In genomic region chr11:106233978-106234377, GRCm38 (mm10) we compare ENCODE assay signal across 1 mouse cellular context.
TF ChIP-seq lines count a peak whose summit lies in the region.

No protein-coding gene starts in this region.

TF ChIP-seq in CH12.LX, 34 proteins besides CTCF, POLR2A, EP300 and RAD21:
- 0 out of 2 replicates have a peak, but pooled peaks have one; percentile 16 for TF ChIP-seq MYC (IDR thresholded peaks at IDR 0.05; ENCODE audit: low read depth, low read length)
